Mouse (Mus musculus) thymus, adult 2 months (tissue): ENCODE measurements at regions not wholly inside any gene's neighbourhood (a gene's known extent, or its start where the extent isn't known, plus 50 kb on each side); places are given as distances from the start of the nearest gene placed in this dataset.

Source experiments
- DNase-seq: peaks from one replicate; pipeline ENCODE4 v3.0.0; 2021
- H3K27ac ChIP-seq: fragments of 200-500 bp; 2 replicates; pipeline ENCODE4 v1.5.1; 2012; ENCODE audit warnings: low read length, control low read depth; ENCODE audit not compliant: control insufficient read depth, insufficient read depth
- H3K27me3 ChIP-seq: fragments of 200-500 bp; 2 replicates; pipeline ENCODE4 v1.6.1; 2012; ENCODE audit warnings: mild to moderate bottlenecking, low read length, moderate library complexity, mixed read lengths; ENCODE audit not compliant: control insufficient read depth, insufficient read depth
- H3K36me3 ChIP-seq: fragments of 200-500 bp; 2 replicates; pipeline ENCODE4 v1.6.1; 2012; ENCODE audit warnings: mild to moderate bottlenecking, low read length, moderate library complexity; ENCODE audit not compliant: control insufficient read depth, insufficient read depth
- H3K4me1 ChIP-seq: fragments of 200-500 bp; replicated peaks from 2 replicates; pipeline ENCODE4 v1.6.1; 2012; ENCODE audit warnings: low read length; ENCODE audit not compliant: control insufficient read depth, insufficient read depth
- H3K4me3 ChIP-seq: fragments of 200-500 bp; 2 replicates; pipeline ENCODE4 v1.5.1; 2012; ENCODE audit warnings: mild to moderate bottlenecking, low read length, control low read depth, moderate library complexity; ENCODE audit not compliant: control insufficient read depth, insufficient read depth
- CTCF ChIP-seq: fragments of 200-500 bp; IDR thresholded peaks from 2 replicates; pipeline ENCODE4 v1.5.1; 2012; ENCODE audit warnings: mild to moderate bottlenecking, control low read depth, low read length, moderate library complexity, borderline replicate concordance; ENCODE audit not compliant: control insufficient read depth, poor library complexity, insufficient read depth; ENCODE audit errors: extremely low read depth
- POLR2A ChIP-seq: fragments of 200-500 bp; IDR thresholded peaks from 2 replicates; pipeline ENCODE4 v1.6.1; 2012; ENCODE audit warnings: mild to moderate bottlenecking, low read length, control low read depth, moderate library complexity; ENCODE audit not compliant: control insufficient read depth, poor library complexity, insufficient read depth; ENCODE audit errors: extremely low read depth
- WGBS: fragments of 180-500 bp; shearing (Covaris S2); methylation state at CpG from one replicate; pipeline ENCODE4 v1.1.7; 2018; 5-methylcytosine and 5-hydroxymethylcytosine counted together

DNA sequence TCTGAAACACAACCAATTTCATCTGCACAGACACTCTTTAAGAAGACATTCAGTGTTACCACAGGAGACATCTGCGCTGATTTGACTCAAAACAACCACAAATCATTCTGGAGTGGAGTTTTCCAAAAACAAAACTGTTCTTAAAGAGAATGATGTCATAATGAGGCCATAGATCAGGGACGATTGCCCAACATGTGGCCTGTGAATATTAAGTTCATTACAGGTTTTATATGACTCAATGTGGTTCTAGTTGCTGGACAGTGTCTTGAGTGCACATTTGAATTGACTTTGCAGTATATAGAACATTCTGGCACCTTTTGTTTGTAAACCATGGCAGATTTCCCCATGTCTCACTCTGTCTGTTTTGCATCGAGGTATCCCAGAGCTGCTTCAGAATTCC is 63.0 kb upstream of the Chd1 start:
- WGBS: 85% methylated on average over 3 of the region's 3 CpGs
- no peak for DNase-seq
- TF ChIP-seq CTCF (no peak), POLR2A (no peak)

DNA sequence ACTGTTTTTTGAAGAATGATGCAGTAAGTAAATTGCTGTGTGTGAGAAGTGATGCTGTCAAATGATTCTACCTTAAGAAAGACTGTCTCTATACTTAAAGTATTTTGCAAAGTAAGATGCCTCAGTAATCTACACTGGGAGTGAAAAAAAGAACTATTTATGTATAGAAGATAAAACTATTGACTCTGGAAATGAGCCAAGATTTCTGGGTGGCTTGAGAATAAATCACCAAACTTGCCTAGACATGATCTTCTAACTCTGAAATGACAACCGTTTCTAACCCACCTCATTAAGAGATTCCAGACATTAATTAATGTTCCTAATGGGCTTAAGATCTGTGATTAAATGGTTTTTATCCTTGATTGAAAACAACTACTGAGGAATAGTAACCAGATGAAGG is 58.0 kb upstream of the Chd1 start:
- Histone ChIP-seq H3K36me3 (no peaks in the 10 kb centered on the region), H3K4me1 (peaks cover 3% of the 10 kb centered on the region), H3K4me3 (no peak overlapping the region), H3K27ac (no peak overlapping the region), H3K27me3 (no peaks in the 10 kb centered on the region)
- no peak for TF ChIP-seq POLR2A
- TF ChIP-seq CTCF: no peak
- WGBS: 62% methylated on average over 1 of the region's 1 CpGs
- no peak for DNase-seq

More for the DNA sequence above, 63.0 kb upstream of the Chd1 start:
- Histone ChIP-seq H3K27ac (no peak overlapping the region), H3K4me1 (no peaks in the 10 kb centered on the region), H3K4me3 (no peak overlapping the region), H3K27me3 (no peaks in the 10 kb centered on the region), H3K36me3 (no peaks in the 10 kb centered on the region)

DNA sequence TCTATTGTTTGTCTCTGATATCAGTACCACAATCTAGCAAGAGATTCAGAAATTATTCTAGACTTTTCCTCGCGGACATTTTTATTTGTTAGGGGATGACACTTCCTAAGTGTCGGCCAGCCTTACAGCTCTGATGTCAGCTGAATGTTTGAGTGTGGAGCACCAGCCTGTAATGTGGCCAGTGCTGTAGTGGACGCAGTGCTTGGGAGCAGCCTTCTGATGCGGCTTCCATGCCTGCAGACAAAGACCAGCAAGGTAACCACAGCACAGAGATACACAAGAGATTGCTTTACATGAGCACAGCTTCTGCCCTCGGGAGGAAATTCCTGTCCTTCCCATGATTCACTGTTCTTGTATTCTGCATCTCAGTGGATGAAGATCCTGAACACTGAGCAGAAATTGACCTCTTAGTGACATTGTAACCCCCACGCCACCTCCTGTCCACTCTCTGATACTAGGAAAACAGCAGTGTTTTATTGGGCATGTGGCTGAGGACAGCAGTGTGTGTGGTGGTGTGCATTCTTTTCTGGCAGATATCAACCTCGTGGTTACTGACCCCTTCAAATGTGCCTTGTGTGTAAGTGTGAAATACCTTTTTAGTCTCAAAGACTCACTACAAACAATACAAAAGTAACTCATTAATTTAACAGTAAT is 54.6 kb upstream of the Chd1 start:
- Histone ChIP-seq H3K4me3 (no peak overlapping the region), H3K4me1 (peaks cover 3% of the 10 kb centered on the region), H3K36me3 (no peaks in the 10 kb centered on the region), H3K27ac (no peak overlapping the region), H3K27me3 (no peaks in the 10 kb centered on the region)
- DNase-seq: no peak
- TF ChIP-seq POLR2A: no peak
- no peak for TF ChIP-seq CTCF
- 81% methylated on average over 8 of the region's 8 CpGs for WGBS

DNA sequence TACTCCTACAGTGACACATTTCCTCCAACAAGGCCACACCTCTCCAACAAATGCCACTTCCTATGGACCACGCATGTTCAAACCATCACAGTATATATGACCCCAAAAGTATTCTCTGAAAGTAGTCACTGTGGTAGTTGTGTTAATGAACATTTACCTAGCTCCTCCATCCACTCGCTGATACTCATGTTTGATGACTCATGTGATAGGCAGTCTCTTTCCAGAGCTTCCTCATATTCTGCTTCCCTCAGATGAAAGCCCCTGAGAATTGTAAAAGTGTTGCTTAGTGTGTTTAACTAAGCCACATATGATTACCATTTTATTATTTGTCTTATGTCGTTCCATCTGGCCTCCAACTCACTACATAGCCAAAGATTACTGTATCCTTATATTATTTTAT is 52.9 kb upstream of the Chd1 start:
- Histone ChIP-seq H3K36me3 (no peaks in the 10 kb centered on the region), H3K27me3 (no peaks in the 10 kb centered on the region), H3K4me1 (peaks cover 3% of the 10 kb centered on the region), H3K4me3 (no peak overlapping the region), H3K27ac (no peak overlapping the region)
- DNase-seq: no peak
- TF ChIP-seq CTCF (no peak), POLR2A (no peak)
- WGBS: 60% methylated on average over 3 of the region's 3 CpGs
